Mouse (Mus musculus) MEL (cell line): ENCODE measurements around the gene Gk5.

Experiments
- CTCF ChIP-seq, 3 experiments: IDR thresholded peaks in 2 of 3; conservative IDR thresholded peaks in 1 of 3; 2 replicates each; pipeline ENCODE4 v1.5.1; 2011 to 2012; ENCODE audit warnings: low read length in 3 of 3, low read depth in 2 of 3, mild to moderate bottlenecking in 2 of 3, improper control_type of control experiment in 1 of 3, inconsistent platforms in 1 of 3, mixed read lengths in 1 of 3, moderate library complexity in 1 of 3; ENCODE audit not compliant: control insufficient read depth in 1 of 3, insufficient read depth in 1 of 3, poor library complexity in 1 of 3, severe bottlenecking in 1 of 3
- POLR2A ChIP-seq, 2 experiments: IDR thresholded peaks; 2 replicates each; pipeline ENCODE4 v1.6.1; 2011 to 2012; ENCODE audit warnings: low read length in 2 of 2, mild to moderate bottlenecking in 2 of 2, control low read depth in 1 of 2, improper control_type of control experiment in 1 of 2, low read depth in 1 of 2, moderate library complexity in 1 of 2; ENCODE audit not compliant: control insufficient read depth in 1 of 2, insufficient read depth in 1 of 2, poor library complexity in 1 of 2
- TAL1 ChIP-seq: IDR thresholded peaks from 2 replicates; pipeline ENCODE4 v1.6.1; 2012; ENCODE audit warnings: mild to moderate bottlenecking, inconsistent platforms, low read length, moderate library complexity, mixed read lengths
- UBTF ChIP-seq: IDR thresholded peaks from 2 replicates; pipeline ENCODE4 v1.6.1; 2012; ENCODE audit warnings: low read depth, mild to moderate bottlenecking, inconsistent platforms, low read length, improper control_type of control experiment, moderate library complexity, borderline replicate concordance; ENCODE audit not compliant: insufficient read depth
- USF1 ChIP-seq: IDR thresholded peaks from 2 replicates; pipeline ENCODE4 v1.6.1; 2014; ENCODE audit warnings: low read depth, mild to moderate bottlenecking, inconsistent platforms, low read length, improper control_type of control experiment, moderate library complexity

GRCm38 (mm10) chr9:96134470-96134869 is 15.3 kb downstream of the Gk5 start:
- TF ChIP-seq CTCF (IDR thresholded peaks at IDR 0.05 in 2 of 3, conservative IDR thresholded peaks at IDR 0.05 in 1 of 3; ENCODE audit: control insufficient read depth in 1 of 3, insufficient read depth in 1 of 3, low read depth in 2 of 3, low read length in 3 of 3, poor library complexity in 1 of 3, severe bottlenecking in 1 of 3): no peak
- no peak for TF ChIP-seq POLR2A (IDR thresholded peaks at IDR 0.05; ENCODE audit: control insufficient read depth in 1 of 2, insufficient read depth in 1 of 2, low read depth in 1 of 2, low read length in 2 of 2, poor library complexity in 1 of 2)
- TF ChIP-seq UBTF: no peak
- no peak for TF ChIP-seq USF1
- no peak for TF ChIP-seq TAL1
